Mouse (Mus musculus): ENCODE data around the gene Dpm2.

DNA sequence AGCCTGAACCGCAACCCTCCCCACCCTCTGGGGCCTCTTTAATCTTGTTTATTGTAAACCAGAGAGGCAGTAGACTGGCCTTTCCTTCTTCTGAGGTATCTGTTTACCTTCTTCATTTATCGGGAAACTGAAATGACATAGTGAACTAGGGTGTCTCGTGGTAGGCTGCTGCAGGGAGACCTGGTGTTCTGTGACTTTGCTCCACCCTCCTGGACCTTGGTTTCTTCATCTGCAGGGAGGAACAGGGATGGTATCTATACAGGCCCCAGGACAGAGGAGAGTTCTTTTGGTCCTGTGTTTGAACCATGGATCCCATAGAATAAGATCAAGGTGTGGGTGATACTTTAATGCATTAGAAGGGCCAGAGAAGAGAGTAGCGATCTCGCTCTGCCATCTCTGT lies 19.4 kb upstream of the Dpm2 start:
- TF ChIP-seq CTCF (IDR thresholded peaks at IDR 0.05; ENCODE audit: extremely low read depth, insufficient read depth, low read length) (no peak), POLR2A (IDR thresholded peaks at IDR 0.05; ENCODE audit: extremely low read depth, insufficient read depth, low read length) (no peak)

Data from cortical plate, adult 2 months (tissue).